Mouse (Mus musculus): ENCODE results near the gene Ms4a10. TPM values are rescaled to one million over a fixed set of nuclear protein-coding genes. Genes with fewer than 3 reads are reported as not detected.

The Ms4a10 gene
- total RNA-seq (2021): 10 to 100 TPM; 15.6 to 15.9 TPM
- long read RNA-seq, experiment 1, partial matches to known transcripts: 3 of 13 reads
- long read RNA-seq, experiment 1, other reads (novel, unspliced or antisense): 8 of 13 reads
- long read RNA-seq, experiment 2, partial matches to known transcripts: 13 of 25 reads
- long read RNA-seq, experiment 2, other reads (novel, unspliced or antisense): 10 of 25 reads

DNA sequence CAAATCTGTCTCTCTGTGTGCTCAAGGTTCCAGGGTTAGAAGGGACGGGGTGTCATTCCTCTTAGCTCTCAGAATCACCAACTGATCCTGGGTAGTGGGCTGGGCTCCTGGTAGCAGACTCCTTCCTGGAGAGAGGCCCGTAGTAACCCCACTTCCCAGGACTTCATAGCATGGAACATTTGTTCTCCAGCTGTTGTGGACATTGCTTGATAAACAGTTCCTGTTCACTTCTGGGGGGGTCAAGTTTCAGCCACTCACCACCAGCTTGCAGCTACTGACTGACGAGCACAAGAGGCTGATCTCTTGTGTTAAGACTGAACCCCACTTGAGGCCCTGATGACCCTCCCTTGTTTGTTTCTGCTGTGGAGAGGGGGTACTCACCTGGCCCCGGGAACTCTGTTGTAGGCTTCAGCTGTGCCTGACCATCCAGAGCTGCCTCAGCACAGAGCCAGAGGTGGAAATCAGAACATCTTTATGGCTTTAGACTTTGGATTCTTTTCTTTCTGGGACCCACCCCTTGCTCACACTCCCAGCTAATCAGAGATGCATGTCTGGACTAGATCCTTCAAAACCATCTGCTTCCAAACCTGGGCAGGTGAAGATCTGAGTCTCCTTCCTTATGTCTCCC lies at the start of gene Ms4a10:
Gene Ms4a10 (minus strand): TSS at position 433 of the 628 bp plus-strand sequence.
- no peak for DNase-seq (ENCODE audit: low spot score in 2 of 2)

DNA sequence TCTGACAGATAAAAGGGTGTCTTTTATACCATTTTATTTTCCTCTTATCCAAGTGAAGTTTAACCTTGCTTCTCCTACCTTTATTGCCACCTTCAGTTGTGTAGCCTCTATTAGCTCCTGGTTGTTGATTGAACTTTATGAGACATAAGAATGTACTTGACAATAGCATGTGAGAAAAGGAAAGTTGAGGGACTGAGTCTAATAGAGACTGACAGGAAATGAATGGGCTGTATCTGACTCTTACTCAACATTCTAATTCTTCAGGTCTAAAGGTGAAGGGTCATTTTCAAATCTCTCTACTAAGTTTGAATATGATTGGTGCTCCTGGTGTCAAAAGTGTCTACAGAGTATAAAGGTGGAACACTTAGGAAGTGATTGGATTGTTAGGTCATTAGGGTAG lies 47.9 kb upstream of the Ms4a10 start:
- DNase-seq (ENCODE audit: low spot score in 2 of 2): no peak

DNA sequence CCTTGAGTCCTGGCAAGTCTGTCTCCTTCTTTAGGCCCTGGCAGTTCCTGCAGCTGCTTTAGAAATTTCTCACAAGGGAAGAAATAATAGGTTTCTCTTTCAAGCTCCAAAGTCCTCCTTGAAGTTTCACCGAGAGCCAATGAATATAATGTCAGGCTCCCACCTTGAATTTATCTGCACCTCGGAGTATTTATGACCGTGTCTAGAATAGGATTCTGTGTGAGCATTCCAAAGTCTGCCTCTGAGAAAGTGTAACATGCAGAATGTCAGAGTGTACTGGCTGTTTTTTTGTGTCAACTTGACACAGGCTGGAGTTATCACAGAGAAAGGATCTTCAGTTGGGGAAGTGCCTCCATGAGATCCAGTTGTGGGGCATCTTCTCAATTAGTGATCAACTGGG lies 43.4 kb upstream of the Ms4a10 start, which contains the start of gene Ms4a18:
Gene Ms4a18 (minus strand): TSS at position 141 of the 400 bp plus-strand sequence.
- no peak for DNase-seq (ENCODE audit: low spot score in 2 of 2)

DNA sequence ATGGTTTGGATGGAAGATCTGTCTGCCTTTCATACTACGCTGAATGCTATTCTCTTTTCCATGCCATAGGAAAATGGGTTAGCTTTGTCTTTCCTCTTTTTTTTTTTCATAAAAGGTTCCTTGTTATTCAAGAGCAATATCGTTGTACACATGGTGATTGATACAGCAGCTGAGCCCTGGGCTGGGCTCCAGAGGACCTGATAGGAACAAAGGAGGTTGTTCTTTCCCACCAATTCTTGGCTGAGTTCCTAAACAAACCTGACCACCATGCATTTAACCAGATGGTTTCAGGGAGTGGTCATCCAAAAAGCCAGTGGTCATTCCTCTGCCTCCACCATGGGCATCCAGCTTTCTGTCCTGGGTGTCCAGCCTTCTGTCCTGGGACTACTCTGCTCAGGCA lies 42.8 kb upstream of the Ms4a10 start:
- DNase-seq (ENCODE audit: low spot score in 2 of 2): no peak

DNA sequence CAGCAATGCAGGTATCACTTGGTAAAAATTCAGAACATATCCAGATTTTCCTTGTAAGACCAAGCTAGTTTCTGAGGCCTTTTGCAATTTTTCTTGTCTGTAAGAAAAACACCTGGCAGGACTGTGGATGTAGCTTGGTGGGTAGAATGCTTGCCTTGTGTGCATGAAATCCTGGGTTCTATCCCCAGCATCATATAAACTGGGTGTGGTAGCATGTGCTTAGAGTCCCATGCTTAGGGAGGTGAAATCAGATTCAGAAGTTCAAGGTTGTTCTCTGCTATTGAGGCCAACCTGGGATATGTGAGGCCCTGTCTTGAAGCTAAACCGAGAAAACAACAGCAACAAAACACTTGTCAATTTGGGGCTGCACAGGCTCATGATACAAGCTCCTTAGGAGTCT lies 41.5 kb upstream of the Ms4a10 start:
- no peak for DNase-seq (ENCODE audit: low spot score in 2 of 2)

DNA sequence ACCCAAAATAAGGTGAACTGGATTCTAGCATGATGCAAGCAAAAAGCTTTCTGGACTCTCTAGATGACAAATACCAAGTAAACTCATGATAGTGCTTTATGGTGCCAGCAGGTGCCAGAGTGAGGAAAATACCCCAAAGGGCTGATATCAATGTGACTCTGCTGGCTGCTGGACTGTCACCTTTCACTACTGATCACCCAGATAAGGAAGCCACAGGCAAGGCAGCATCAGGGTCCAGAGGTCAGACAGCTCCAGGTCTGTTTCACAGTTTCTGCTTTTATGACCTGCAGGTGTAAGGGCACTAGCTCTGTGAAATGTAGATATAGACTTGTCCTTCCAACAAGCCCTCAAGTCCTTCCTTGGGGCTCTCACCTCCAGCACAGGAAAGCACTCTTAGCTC lies 41.0 kb upstream of the Ms4a10 start:
- no peak for DNase-seq (ENCODE audit: low spot score in 2 of 2)

DNA sequence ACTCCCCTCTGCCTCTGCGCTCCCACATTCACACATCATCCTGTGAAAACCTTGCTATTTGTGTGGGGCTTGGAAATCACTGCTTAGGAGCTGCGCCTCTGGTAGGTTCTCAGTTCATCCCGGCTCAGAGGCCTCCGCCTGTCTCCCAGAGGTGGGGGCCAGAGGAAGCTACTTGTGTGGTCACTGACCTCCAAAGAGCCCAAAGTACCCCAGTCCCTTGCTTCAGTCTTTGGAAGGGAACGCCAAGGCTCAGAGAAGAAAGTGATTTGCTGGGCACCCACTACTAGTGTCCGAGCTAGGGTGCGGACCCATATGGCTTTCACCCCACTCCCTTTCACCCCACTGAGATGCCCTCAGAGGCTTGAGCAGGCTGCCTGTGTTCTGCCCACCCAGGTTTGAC lies 18.7 kb upstream of the Ms4a10 start, which contains the start of gene Ms4a15:
Gene Ms4a15 (minus strand): TSS at position 101 of the 400 bp plus-strand sequence.
- DNase-seq (ENCODE audit: low spot score in 2 of 2): no peak

DNA sequence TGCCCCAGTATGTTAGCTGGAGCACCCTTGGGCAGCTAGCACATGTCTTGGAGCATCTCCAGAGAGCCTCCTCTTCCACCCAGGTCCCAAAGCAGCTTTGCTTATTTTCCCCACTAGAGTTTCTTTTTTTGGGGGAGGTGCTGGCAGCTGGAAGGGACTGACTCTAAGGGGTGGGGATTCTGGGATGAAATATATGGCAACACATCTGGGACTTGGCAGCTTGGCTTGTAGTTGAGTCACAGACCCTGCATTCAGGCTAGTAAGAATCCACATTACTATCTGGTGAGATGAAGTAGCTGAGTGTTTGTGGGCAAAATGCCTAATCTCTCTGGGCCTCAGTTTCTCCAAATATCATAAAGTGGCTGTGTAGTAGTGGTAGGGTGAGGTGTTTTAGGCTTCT lies 17.4 kb upstream of the Ms4a10 start:
- DNase-seq (ENCODE audit: low spot score in 2 of 2): no peak

DNA sequence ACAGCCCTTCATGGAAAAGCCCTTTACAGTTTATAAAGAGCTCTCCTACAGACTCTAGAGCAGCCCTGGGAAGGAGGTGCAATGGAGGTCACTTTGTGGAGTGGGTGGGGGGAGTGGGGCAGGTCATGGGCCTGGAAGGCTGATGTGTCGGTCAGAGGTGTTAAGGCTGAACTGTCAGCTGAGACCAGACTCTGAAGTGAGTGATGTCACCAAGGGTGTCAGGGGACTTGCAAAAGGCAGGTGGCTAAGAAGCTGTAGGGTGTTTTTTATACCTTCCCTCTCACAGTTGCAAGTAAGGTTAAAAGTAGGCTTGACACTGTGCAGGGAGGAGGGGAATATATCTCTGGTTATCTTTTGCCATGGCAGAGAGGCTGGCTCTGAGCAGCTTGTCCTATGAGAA lies 16.3 kb upstream of the Ms4a10 start:
- DNase-seq (ENCODE audit: low spot score in 2 of 2): no peak

DNA sequence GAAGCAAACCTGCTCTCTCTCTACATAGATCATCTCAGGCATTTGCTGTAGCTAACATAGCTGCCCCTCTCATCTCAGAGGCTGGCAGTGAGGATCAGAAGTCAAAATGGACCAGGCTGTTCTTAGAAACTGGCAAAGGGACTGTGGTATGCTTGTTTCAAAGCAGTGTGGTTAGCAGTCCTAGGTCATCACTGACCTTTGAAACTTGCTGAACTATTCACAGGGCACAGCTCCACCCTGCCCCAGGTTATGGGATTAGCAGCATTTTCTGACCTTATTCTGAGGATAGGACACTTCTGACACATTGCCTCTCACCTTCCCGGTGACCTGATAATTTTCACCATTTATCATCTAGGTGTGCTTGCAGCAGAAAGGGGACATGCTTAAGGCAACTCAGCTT lies 14.1 kb upstream of the Ms4a10 start:
- DNase-seq (ENCODE audit: low spot score in 2 of 2): no peak

DNA sequence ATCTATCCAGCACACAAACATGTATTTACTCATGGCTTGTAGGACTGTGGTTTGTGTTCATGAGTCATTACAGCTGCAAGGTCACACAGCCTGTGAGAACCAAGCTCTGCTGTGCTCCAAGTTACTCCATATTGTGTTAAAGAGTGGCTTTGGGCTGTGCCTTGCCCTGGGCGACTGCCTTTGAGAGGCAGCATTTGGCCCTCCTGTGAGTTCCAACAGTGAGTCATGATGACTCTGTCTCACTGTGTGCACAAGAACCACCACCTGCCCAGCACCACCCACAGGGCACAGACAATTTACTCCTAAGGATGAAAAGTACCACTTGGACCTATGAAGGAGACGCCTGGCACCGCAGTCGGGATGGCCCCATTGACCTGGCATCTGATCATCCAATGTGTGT lies 11.4 kb upstream of the Ms4a10 start:
- DNase-seq (ENCODE audit: low spot score in 2 of 2): no peak

DNA sequence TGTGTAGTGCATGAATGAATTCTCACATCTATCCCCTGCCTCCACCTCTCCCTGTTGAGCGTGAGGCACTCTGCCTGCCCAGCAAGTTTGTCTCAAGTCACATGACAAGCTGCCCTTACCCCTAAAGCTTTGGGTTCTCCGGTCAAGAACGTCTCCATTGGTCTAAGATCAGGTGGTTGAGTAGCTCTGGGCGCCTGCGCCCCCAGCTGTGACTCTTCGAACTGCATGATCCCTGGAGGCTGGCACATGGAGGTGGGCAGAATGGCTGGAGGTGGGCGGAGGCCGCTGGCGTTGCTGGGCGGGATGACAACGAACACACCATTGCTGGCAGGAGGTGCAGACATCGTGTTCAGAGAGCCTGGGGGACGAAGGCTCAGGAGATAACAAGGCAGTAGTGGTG lies 10.1 kb upstream of the Ms4a10 start:
- DNase-seq (ENCODE audit: low spot score in 2 of 2): no peak

DNA sequence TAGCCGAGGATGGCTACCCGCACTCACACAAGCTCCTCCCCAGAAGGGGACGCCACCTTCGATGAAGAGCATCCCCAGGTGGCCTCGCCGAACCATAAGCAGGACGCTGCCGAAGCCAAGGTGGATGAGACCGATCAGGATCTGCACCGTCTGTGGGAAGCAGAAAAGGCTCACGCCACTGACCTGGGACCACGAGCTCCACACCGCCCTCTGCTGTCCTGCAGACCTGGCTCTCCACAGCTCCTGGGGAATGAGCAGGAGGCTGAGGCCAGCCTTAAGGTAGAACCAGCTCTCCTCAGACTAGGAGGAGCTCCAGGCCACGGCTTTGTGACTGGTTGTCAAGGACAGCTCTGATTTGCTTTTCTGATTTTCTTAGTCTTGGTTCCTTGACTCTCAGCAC lies 8.7 kb upstream of the Ms4a10 start:
- DNase-seq (ENCODE audit: low spot score in 2 of 2): no peak

DNA sequence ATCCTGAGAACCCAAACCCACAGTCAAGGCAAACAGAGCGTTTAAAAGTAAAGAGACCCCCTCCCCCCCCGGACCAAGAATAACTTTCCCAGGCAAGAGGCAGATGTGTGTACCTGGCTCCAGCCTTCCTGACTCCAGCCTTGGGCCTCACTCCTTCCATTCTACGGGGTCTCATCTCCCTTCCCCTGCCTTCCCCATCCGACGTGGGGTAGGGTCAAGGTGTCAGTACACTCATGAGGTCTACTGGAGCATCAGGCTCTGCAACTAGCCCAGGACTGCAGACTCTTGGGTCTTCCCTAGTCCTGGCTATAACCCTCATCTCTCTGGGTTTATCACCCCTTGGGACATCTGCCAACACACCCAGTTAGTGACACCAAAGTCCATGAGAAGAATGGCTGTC lies 5.7 kb upstream of the Ms4a10 start:
- no peak for DNase-seq (ENCODE audit: low spot score in 2 of 2)

DNA sequence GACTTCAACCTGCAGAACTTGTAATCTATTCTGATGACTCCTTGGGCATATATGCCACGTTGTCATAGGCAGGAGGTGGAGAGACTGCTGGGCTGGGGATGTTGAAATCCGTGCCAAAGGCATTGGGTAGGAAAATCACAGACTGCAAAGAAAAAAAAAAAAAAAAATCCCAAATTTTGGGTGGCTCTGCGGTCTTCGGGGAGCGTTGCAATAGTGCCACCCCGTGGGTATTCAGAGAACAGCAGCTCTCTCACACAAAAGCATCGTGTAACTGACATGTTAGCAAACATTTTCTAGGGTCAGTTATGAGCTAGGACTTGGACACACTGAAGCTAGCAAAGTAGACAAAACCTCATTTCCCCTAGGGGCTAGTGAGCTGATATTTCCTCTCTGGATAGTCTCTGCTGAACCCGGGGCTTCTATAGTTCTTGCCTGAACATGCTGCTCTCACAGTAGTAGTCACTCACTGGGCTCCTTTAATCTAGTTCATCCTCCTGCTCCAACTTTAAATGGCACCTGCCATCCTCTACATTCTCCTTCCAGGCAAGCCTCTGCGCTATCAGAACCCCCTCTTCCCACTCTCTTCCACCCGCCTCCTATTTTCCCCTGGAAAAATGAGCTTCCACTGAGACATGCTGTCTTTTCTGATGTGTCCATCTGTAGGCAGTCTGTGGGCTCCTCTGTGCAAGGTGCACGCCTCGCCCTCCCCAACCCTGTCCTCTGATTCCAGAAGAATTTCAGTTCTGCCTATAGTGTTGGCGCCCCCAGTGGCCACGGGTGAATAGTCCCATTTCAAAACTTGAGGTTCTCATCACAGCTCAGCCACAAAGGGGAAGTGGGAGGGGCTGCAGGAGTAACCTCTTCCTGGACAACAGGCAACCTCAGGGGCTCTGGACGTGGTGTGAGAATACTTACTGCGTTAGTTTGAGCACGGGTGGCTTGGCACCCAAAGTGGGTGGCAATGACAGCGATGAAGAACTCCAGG lies 5.0 kb upstream of the Ms4a10 start:
- peak in 1 of 2 experiments; percentile 64 for DNase-seq (ENCODE audit: low spot score in 2 of 2)

DNA sequence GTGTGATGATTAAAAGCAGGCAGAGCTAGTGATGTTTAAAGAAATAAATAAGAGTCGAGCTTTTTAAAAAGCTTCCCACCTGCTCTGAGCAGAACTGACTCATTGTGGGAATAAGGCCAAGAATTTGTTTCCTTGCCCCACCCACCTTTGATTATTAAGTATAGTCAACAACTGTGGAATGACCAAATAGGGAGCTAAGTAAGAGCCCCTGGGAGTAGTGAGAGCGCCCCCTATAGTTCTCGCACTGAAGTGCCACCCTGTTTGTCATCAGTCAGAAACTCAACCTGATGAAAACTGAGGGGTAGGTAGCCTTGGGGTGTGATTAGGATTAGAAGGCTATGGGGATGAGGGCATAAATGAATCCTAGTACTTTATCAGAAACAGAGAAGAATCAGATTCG lies 1.8 kb upstream of the Ms4a10 start:
- no peak for DNase-seq (ENCODE audit: low spot score in 2 of 2)

DNA sequence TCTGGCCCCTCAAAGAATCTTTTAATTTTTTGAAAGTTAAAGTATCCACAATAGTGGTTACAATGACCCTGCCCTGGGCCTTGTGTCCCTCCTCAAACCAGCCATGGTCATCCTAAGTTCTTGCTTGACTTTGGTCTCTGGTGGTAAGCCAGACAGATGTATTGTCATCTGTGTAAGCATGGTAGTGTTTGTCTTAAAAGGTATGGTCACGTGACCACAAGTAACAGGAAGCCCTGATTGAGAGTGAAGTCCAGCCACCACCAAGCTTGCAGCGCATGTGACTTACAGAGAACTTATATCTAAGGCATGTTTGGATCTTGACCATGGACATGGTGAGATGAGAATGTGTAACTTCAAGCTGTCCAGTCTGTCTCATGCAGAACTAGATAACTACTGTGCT lies 717 bp upstream of the Ms4a10 start:
- DNase-seq (ENCODE audit: low spot score in 2 of 2): no peak

DNA sequence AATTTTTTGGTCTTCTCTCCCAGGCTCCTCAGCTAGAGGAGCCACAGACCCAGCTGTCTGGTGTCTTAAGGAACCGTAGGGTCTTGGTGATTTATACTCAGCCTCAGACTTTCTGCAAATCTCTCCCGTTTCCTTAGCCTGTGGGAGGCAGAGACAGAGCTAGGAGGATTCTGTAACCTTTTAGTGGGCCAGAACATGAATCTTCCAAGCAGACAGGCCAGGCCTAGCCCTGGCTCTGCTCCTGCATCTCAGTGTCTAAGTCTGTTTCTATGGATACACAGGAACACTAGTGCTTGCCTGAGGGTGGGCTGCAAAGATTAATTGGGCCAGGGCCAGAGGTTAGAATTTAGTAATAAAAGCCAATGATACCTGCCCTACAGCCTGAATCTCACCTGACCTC lies 1.3 kb downstream of the Ms4a10 start:
- no peak for DNase-seq (ENCODE audit: low spot score in 2 of 2)

DNA sequence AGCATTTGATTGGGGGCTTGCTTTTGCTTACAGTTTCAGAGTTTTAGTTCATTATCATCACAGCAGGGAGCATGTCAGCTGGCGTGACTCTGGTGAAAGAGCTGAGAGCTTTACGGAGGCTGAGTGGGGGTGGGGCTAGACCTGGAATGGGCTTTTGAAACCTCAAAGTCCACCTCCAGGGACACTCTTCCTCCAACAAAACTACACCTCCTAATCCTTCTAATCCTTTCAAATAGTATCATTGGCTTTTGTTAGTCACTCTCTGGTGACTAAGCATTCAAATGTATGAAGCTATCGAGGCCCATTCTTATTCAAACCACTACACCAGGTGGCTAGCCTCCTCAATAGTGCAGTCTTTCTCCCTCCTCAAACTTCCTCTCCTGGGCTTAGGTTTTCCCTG lies 1.8 kb downstream of the Ms4a10 start:
- DNase-seq (ENCODE audit: low spot score in 2 of 2): no peak

DNA sequence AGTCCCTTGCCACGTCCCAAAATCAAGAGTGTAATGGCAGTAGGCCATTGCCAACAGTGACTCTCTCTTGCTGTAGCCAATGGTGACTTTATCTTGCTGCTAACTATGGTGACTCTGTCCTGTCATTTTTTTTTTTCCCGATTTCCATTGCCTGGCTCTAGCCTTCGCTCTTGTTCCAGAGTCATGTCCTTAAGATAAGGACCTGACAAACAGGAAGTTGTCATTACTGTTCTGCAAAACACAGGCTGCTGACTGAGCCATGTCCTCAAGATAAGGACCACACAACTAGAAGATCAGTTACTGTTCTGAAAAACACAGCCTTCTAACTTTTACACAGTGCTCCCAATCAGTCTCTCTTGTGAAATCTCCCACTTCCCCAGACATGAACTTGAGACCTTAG lies 4.0 kb downstream of the Ms4a10 start:
- DNase-seq (ENCODE audit: low spot score in 2 of 2): no peak

DNA sequence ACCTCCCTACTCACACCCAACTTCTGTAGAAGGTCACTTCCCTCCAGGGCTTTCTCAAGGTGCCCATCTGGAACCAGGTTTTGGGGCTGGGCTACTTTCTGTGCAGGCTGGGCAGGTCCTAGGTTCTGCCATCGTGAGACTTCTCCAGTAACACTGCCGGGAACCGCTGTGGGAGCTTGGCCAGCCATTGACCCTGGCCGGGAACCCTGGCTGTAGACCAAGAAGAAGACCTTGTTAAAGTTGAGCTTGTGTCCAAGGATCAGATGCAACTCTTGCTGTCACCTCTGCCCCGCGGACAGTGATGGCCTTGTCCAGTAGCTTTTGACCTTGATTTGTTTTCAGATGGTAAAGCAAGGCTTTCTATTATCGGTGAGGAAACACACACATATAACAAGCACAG lies 5.9 kb downstream of the Ms4a10 start:
- peak in 1 of 2 experiments; percentile 47 for DNase-seq (ENCODE audit: low spot score in 2 of 2)

DNA sequence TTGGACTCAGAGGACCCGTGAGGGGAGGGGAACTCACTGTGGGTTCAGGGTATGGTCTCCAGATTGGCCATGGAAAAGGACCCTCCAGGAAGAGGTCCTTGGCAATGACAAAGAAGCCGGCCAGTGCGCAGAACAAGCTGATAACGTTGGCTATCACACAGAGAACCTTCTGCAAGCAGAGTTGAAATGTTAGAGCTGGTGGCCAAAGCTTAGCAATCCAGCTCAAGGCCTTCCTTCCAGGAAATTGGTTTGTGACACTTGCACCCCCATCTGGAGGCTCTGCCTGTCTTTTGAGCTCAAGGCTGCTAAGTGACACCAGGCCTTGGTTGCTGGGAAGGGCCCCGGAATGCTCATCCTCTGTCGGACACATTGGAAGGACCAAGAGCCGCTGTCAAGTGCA lies 8.7 kb downstream of the Ms4a10 start:
- no peak for DNase-seq (ENCODE audit: low spot score in 2 of 2)

Data from adrenal gland, postnatal 4 days (tissue).